Mouse (Mus musculus) c-Kit-positive CD71-positive TER-119-negative erythroid progenitor cells, embryonic 14.5 days (primary cell): ENCODE data around the gene Ang.
A peak's percentile ranks its signal among the peaks of the same experiment; 100 is the strongest.

Source experiments
- DNase-seq: peaks from one replicate; pipeline ENCODE4 v3.0.0-alpha.2; 2013; ENCODE audit warnings: low read depth

Ang gene

GRCm38 (mm10) chr14:51090921-51091900 lies at the start of gene Ang, which contains the start of gene Rnase4:
Gene Ang, plus strand, starts transcription at chr14:51091150.
Gene Rnase4, plus strand, starts transcription at chr14:51091077.
- no peak for DNase-seq

GRCm38 (mm10) chr14:51041769-51042168 lies 49.2 kb upstream of the Ang start, which contains the start of gene Rnase9:
Gene Rnase9, minus strand, starts transcription at chr14:51041869.
- no peak for DNase-seq

DNA sequence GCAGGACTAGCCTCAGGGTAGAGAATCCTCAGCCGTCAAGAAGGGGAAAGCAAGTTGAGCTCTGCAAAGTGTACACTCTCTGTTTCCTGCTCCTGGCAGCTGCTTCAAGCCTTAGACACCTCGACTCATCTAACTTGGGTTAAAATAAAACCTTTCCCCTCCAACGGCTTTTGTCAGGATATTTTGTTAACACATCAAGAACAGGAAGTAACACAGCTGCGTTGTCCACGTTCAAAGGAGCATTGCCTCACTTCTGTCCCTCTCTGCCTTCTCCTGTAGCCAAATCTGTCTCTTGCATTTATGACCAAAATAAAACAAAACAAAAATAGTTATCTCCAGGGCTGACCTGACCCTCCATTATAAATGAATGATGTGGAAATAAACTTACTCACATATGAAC lies 43.1 kb upstream of the Ang start:
- no peak for DNase-seq

DNA sequence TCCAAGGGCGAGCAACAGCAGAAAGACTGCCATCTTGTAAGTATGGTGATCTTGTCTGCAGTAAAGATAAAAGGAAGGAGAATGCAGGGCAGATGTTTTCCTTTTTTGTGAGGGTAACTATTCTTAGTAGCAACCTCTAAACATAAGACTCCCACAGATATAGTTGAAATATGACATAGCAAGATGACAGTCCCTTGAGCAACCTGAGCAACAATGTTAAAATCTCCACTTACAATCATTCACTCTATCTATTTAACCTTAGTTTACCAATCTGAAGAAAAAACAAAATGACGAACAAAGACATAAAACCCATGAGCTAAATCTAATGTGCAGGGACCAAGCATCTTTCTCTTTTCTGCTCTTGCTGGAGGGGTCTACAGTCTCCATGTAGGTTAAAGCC lies 40.9 kb upstream of the Ang start, which contains the start of gene Rnase11:
Gene Rnase11, minus strand, starts transcription at position 101 of the 400 bp plus-strand sequence.
- DNase-seq: no peak

- DNase-seq: no peak
Measured at GRCm38 (mm10) chr14:51051941-51052340, 39.0 kb upstream of the Ang start.

- DNase-seq: no peak
Measured at GRCm38 (mm10) chr14:51053176-51053575, 37.8 kb upstream of the Ang start.

DNA sequence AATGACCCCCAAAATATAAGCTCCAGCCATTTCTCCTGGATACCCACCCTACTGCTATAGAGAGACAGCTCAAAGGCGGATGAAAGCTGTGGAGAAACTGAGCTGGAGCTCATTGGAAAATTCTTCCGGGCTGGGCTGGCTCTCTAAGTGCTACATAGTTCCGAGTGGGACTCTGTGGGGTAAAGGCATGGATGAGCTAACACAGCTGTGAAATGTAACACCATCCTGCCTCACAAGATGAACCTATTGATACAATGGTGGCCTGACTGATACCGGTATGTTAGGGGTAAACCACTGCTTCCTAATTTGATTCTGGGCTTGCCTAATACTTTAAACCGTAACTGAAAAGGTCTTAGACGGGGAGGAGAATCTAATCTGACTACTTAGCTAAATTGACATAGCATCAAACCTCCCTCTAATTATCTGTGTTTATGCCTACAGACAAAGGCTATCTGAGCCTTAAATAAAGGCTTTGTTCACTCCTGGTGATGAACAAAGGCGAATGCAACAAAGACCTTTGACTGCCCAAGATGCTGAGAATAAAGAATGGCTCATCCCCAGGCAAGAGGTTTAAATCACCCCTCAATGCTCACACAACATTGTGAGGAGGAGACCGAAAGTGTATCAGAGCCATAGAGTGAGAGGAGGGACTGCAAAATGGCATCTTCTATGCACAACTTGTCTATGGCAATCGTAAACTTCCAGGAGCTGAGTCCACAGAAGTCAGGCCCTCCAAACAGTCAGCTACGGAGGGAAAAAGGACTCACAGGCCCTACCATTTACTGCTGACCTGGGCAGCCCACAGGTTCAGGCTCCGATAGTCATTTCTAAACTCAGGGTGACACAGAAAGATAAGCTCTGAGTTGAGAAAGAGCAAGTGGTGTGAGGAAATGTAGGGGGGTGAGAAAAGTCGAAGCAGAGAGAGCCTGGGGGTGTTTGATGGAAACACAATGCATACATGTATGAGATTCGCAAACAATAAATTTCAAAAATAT lies 36.4 kb upstream of the Ang start:
- DNase-seq: no peak

- no peak for DNase-seq
Measured at GRCm38 (mm10) chr14:51057401-51057831, 33.5 kb upstream of the Ang start, which contains the start of gene Rnase12. Gene Rnase12, minus strand, starts transcription at chr14:51057661.

DNA sequence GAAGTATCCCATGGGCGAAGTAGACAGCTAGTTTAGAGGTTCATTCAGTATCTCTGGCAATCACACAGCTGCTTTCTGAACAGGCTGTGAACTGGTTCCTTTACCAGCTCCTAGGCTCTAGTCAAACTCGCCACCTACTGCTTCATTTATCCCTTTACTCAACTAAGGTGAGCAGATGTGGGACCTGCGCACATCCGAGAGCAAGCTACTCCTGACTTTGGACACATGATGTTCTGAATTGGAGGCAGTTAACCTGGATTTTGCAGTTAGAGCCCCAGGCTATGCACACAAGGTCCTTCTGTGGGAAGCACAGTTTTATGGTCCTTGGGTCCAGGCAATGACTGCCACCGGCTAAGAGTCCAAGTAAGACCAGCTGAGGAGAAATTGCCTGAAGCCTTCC lies 30.2 kb upstream of the Ang start:
- no peak for DNase-seq

DNA sequence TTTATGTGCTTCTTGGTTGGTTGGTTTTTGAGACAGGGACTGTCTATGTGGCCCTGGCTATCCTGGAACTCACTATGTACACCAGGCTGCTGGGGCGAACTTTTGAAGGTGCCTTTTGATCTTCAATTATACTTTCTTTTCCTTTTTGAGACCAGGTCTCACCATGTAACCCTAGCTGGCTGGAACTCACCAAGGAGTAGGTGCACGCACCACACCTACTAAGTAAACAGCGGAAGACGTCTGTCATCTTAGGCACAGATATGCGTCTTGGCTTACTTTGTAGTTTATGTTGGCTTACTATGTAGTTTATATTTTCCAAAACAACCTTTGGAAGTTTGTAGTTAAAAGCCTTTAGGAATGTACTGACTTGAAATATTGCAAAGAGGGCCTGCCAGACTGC lies 22.0 kb upstream of the Ang start:
- no peak for DNase-seq

- DNase-seq: peak; percentile 77
Measured at GRCm38 (mm10) chr14:51069617-51070016, 21.3 kb upstream of the Ang start.

DNA sequence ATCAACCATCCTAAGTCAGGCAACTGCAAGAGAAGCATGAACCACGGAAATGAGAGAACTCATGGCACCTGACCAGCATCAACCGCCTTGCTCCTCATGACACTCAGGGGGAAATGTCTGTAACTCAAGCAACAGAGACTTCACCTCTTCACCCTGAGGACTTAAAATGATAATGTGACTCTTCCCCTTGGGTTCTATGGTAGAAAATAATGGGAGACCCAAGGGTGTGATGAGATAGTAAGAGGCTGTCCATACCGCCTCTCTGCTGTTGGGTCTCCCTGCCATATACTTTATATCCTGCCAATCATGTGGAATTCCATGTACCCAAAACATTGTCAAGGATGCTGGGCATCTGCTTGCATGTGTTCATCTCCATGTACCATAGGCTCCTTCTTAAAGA lies 16.6 kb upstream of the Ang start, which contains the start of gene Olfr750:
Gene Olfr750, minus strand, starts transcription at position 101 of the 400 bp plus-strand sequence.
- no peak for DNase-seq

DNA sequence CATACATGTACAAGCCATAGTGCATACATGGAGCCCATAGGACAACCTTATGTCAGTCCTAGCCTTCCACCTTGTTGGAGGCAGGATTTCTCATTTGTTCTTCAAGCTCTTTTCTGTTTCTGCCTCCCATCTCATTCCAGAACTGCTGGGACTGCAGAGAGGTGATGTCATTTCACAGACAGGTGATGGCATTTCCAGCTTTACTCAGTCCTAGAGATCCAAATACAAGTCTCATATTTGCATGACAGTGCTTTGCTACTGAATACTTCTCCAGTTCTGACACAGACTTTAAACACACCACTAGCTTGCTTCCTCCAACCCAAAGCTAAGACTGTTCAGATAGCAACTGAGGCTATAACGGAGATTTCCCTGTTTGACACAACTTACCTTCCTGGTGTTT lies 11.8 kb upstream of the Ang start:
- no peak for DNase-seq

DNA sequence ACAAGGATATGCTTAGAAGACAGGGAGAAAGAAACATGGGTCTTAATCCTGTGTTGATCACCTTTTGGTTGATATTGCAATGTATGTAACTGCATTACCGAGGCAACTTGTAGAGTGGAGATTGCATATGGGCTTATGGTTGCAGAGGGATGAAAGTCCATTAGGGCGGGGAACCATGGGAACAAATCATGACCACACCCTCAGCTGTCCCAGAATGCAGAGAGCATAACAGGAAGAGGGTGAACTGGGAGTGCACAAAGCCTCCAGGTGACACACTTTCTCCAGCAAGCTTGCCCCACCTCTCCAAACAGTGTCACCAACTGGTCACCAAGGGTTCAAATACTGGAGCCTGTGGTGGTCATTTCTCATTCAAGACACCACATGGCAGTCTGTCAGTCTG lies 9.9 kb upstream of the Ang start:
- DNase-seq: no peak

- peak; percentile 52 for DNase-seq
Measured at GRCm38 (mm10) chr14:51082599-51083581, 8.1 kb upstream of the Ang start.

DNA sequence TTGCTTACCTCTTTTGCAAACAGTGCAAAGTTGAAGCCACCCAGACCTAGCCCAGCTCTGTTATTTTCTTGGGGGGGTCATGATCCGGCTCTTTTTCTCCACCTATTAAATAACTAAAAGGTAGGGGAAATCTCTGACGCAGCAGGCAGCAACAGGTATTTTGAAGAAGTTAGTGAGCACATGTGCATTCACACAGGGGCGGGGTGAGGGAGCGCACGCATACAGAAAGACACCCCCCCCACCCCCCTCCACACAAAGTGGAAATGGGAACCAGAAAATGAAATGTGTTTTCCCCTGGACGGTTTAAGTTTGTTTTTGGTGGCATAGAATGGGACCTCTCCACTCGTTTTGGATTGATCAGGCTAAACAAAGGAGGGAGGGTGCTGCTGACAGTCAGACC lies 7.1 kb upstream of the Ang start:
- no peak for DNase-seq

DNA sequence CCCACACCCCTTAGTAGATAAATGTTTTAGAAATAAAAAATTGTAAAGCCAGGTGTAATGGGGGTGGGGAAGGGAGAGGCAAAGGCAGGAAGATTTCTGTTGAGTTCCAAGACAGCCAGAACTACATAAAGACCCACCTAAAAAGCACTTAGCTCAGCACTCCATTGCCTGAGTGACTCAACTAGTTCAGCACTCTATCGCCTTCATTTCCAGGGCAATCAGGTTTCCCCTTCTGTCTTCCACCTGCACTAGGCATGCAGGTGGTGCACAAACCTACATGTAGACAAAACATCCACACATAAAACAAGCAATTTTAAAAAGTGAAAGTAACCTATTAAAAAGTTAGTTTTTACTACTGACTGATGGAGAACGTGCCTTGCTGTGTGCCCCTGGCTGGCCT lies 5.9 kb upstream of the Ang start:
- DNase-seq: peak; percentile 33

- DNase-seq: no peak
Measured at GRCm38 (mm10) chr14:51085911-51086310, 5.0 kb upstream of the Ang start.

GRCm38 (mm10) chr14:51087762-51088161 lies 3.2 kb upstream of the Ang start:
- DNase-seq: no peak

DNA sequence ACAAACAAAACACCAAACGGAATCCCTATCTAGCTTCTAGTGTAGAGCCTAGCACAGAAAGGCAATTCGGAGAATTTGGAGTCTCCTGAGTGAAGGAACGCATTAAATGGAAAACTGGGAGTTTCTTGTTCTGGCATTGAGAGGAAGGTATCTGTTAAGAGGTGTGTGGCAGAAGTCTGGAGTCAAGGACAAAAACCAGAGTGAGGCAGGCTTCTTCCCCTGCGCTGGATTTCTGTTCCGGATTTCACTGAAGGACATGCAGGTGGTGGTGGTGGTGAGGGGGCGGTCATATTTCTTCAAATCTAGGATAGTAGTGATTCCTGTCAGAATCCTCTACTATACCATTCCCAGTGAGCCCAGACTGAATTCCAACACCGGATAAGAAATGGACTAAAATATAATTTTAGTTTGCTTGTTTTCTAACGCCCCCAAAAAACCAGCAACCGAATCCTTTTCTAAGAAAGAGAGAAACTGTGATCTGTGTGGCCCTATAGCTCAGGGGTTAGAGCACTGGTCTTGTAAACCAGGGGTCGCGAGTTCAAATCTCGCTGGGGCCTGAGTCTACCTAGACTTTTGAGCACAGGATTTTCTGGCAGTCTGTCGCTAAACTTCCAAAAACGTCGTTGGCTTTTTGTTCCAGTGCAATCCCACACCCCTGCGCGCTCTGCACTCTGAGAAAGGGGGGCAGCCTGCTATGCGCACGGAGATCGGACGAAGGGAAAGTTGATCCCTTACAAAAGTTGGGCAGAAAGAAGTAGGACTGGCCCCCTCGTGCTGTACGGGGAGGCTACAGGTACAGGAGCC lies 2.6 kb upstream of the Ang start:
- DNase-seq: peak; percentile 76
